Mouse (Mus musculus): ENCODE measurements around the gene Tdpoz1. TPM values are rescaled to one million over a fixed set of nuclear protein-coding genes. Genes with fewer than 3 reads are reported as not detected.

Gene Tdpoz1
- polyA plus RNA-seq, 1 experiment from 2014 or later, result not detected

Other genes starting within 250 kb of the Tdpoz1 start
- 6.7 and 7.1 TPM in 2 replicates for gene Tchh, start 234.0 kb downstream of the Tdpoz1 start, polyA plus RNA-seq (2015; fragmentation: Nextera tagmentation; extraction: Ambion mirVana)
- 0.28 and 0.33 TPM in 2 replicates for gene Tchhl1, start 207.6 kb downstream of the Tdpoz1 start, polyA plus RNA-seq (2015; fragmentation: Nextera tagmentation; extraction: Ambion mirVana)
- gene S100a11, start 155.8 kb downstream of the Tdpoz1 start, polyA plus RNA-seq (2015; fragmentation: Nextera tagmentation; extraction: Ambion mirVana), result 2,066 and 2,191 TPM in 2 replicates
- gene S100a10, start 121.2 kb downstream of the Tdpoz1 start, polyA plus RNA-seq (2015; fragmentation: Nextera tagmentation; extraction: Ambion mirVana), result 534 and 566 TPM in 2 replicates
- gene Tdpoz2, start 23.6 kb downstream of the Tdpoz1 start, polyA plus RNA-seq (2015; fragmentation: Nextera tagmentation; extraction: Ambion mirVana), result not detected in 2 replicates
- not detected in 2 replicates for gene Gm37596, start 16.8 kb upstream of the Tdpoz1 start, polyA plus RNA-seq (2015; fragmentation: Nextera tagmentation; extraction: Ambion mirVana)
- gene Gm5773, start 96.7 kb upstream of the Tdpoz1 start, polyA plus RNA-seq (2015; fragmentation: Nextera tagmentation; extraction: Ambion mirVana), result not detected in 2 replicates
- gene Tdpoz4, start 120.1 kb upstream of the Tdpoz1 start, polyA plus RNA-seq (2015; fragmentation: Nextera tagmentation; extraction: Ambion mirVana), result not detected in 2 replicates
- gene Tdpoz3, start 149.7 kb upstream of the Tdpoz1 start, polyA plus RNA-seq (2015; fragmentation: Nextera tagmentation; extraction: Ambion mirVana), result not detected in 2 replicates